Mouse (Mus musculus): ENCODE results near the gene Samd4b. TPM values are rescaled to one million over a fixed set of nuclear protein-coding genes. Genes with fewer than 3 reads are reported as not detected.

The Samd4b gene
- total RNA-seq, 2 experiments from 2014 or later, result 13.0 to 13.1 TPM

DNA sequence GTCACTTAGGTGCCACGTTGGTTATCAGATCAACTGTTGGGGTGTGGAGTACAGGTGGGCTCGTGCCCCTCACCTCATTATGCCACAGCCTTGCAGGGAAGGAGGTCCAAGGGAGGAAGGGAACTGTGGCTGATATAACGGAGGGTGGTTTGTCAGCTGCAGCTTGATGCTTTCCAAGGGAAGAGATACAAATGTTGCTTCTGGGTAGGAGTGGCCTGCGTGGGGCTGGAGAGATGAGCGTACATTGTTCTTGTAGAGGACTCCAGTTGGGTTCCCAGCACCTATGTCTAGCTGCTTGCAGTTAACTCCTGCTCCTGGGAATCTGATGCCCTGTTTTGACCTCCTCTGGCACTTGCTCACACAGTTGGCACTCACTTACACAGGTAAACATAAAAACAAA, 5.2 kb upstream of the Samd4b start:
- intact Hi-C loops (cut with DNase I), result loop anchor here (5.0 to 10.0 kb wide), 2 partner anchors 111 to 122 kb away; no protein-coding TSS in a partner anchor
- no peak overlapping the region for H3K27ac ChIP-seq
- H3K4me3 ChIP-seq, result no peak overlapping the region
- TF ChIP-seq CTCF (IDR thresholded peaks at IDR 0.05), result no peak
- no peak for DNase-seq

- intact Hi-C loops (cut with DNase I), result loop anchor here (1.0 to 10.0 kb wide), 4 partner anchors 33 to 155 kb away; no protein-coding TSS in a partner anchor
- no peak overlapping the region for H3K27ac ChIP-seq
- H3K4me3 ChIP-seq, result no peak overlapping the region
- DNase-seq, result peak; percentile 55
- TF ChIP-seq CTCF (IDR thresholded peaks at IDR 0.05), result peak; percentile 74
Measured at GRCm38 (mm10) chr7:28601668-28602067, 3.7 kb upstream of the Samd4b start.

DNA sequence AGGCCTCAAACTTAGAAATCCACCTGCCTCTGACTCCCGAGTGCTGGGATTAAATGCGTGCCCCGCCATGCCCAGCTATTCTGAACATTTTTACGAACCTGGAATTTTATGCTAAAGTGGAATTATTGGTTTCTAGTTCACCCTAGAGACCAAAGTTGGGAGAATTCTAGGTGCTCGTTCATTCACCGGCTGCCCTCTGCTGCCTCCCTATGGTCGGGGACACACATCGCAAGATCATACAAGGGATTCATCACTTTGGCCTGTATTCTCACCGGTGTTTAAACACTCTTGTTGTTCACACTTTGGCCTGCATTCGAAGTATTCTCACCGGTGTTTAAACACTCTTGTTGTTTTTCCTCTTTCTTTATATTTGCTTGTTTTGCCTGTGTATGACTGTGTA, 3.1 kb upstream of the Samd4b start:
- Histone ChIP-seq H3K27ac (no peak overlapping the region), H3K4me3 (no peak overlapping the region)
- peak; percentile 89 for TF ChIP-seq CTCF (IDR thresholded peaks at IDR 0.05)
- intact Hi-C loops (cut with DNase I), result loop anchor here (1.0 to 10.0 kb wide), 4 partner anchors 33 to 155 kb away; no protein-coding TSS in a partner anchor
- DNase-seq, result peak; percentile 71

- Histone ChIP-seq H3K4me3 (no peak overlapping the region), H3K27ac (no peak overlapping the region)
- DNase-seq, result no peak
- intact Hi-C loops (cut with DNase I), result loop anchor here (5.0 kb wide), 1 partner anchor 638 kb away; the partner anchor contains the start of gene Yif1b
- TF ChIP-seq CTCF (IDR thresholded peaks at IDR 0.05), result no peak
Measured at GRCm38 (mm10) chr7:28598951-28599350, 1.0 kb upstream of the Samd4b start.

GRCm38 (mm10) chr7:28597277-28597570, 720 bp downstream of the Samd4b start:
- intact Hi-C loops (cut with DNase I), result loop anchor here (5.0 kb wide), 1 partner anchor 640 kb away; the partner anchor contains the start of gene Yif1b
- peak overlapping the region; percentile 83 for H3K4me3 ChIP-seq
- peak overlapping the region; percentile 72 for H3K27ac ChIP-seq
- no peak for TF ChIP-seq CTCF (IDR thresholded peaks at IDR 0.05)
- DNase-seq, result no peak

DNA sequence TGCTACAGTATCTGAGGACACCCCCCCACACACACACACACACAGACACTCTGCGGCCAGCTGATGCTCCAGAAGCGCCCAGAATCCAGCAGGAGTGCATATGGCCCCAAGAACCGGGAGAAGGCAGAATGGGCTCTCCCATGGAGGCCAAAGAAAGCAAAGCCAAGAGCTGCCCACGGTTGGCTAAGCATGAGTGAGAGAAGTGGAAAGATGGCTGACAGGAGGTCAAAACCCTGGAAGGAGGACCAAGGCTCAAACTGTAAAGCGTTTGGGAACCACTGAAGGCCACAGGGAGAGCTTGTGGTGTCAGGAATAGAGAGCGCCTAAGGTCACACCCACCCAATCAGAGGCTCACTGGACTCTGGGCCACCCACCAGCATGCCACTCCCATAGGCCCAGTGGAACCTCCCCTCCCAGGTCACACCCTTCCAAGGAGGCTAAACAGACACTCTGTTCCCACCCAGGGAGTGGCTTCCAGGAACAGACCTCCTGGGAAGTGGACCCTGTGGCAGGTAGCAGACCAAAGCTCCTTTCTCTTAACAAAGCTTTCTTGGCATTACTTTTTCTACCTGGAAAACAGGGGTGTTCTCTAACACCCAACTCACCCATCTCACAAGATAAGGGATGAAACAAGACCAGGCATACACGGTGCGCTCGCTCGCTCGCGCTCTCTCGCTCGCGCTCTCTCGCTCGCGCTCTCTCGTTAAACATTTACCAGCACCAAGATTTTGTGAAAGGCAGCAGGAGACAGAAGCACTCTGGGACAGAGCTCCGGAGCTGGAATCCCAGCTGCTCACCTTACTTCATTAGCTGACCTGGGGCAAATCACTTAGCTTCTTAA, 1.3 kb downstream of the Samd4b start:
- intact Hi-C loops (cut with DNase I), result loop anchor here (5.0 kb wide), 1 partner anchor 641 kb away; the partner anchor contains the start of gene Yif1b
- Histone ChIP-seq H3K4me3 (peak overlapping the region; percentile 83), H3K27ac (peak overlapping the region; percentile 72)
- peak; percentile 46 for DNase-seq
- no peak for TF ChIP-seq CTCF (IDR thresholded peaks at IDR 0.05)

GRCm38 (mm10) chr7:28595751-28596435, 2.1 kb downstream of the Samd4b start:
- no peak overlapping the region for H3K4me3 ChIP-seq
- H3K27ac ChIP-seq, result peak overlapping the region; percentile 43; the same call in 1 of the 2 replicates
- intact Hi-C loops (cut with DNase I), result loop anchor here (5.0 kb wide), 1 partner anchor 641 kb away; the partner anchor contains the start of gene Yif1b
- no peak for DNase-seq
- TF ChIP-seq CTCF (IDR thresholded peaks at IDR 0.05), result no peak

DNA sequence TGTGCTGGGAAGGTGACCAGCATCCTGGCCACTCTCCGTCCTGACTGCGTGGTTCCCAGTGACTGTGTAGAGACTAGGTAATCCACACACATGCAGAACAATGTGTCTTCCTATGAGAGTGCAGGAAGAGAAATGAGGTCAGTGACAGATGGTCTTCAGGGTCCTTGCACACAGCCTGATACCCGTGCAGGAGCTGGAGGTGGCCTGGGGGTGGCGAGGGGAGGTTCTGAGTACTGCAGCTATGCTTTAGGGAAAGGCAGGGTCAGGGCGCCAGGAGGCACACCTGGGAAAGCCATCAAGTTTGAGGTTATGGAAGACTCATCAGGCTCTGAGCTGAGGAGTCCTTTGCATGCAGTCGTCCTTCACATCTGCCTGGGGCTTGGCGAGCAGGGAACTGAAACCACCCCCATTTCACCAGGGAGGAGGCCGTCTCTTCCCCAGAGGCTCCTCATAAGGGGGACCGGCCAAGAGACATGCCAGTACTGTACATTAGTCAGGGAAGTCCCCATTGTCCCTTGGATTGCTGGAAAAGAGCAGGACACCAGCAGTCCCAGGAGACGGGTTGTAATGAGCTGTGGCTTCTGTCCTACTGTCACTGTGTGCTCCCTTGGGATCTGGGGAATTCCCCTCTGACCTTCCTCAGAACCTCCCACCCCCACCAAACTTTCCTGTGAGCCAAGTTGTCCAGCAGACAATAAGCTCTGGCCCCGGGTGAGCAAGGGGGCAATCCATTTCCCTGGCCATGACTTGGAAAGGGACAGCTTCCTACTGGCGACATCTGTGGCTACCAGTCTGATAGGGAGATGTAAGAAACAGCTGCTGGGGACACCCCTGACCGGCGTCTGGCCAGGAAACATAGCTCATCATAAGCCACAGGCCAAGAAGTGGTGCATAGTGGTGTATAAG, 4.5 kb downstream of the Samd4b start:
- Histone ChIP-seq H3K4me3 (peak overlapping the region; percentile 16), H3K27ac (peak overlapping the region; percentile 28)
- DNase-seq, result peak; percentile 64
- no peak for TF ChIP-seq CTCF (IDR thresholded peaks at IDR 0.05)
- intact Hi-C loops (cut with DNase I), result no loop called here

GRCm38 (mm10) chr7:28591862-28592261, 6.1 kb downstream of the Samd4b start:
- Histone ChIP-seq H3K4me3 (no peak overlapping the region), H3K27ac (no peak overlapping the region; the same call in 1 of the 2 replicates)
- TF ChIP-seq CTCF (IDR thresholded peaks at IDR 0.05), result no peak
- no peak for DNase-seq
- intact Hi-C loops (cut with DNase I), result no loop called here

- TF ChIP-seq CTCF (IDR thresholded peaks at IDR 0.05), result no peak
- H3K27ac ChIP-seq, result peak overlapping the region; percentile 50
- DNase-seq, result no peak
- H3K4me3 ChIP-seq, result no peak overlapping the region
- intact Hi-C loops (cut with DNase I), result no loop called here
Measured at GRCm38 (mm10) chr7:28587644-28588043, 10.3 kb downstream of the Samd4b start.

DNA sequence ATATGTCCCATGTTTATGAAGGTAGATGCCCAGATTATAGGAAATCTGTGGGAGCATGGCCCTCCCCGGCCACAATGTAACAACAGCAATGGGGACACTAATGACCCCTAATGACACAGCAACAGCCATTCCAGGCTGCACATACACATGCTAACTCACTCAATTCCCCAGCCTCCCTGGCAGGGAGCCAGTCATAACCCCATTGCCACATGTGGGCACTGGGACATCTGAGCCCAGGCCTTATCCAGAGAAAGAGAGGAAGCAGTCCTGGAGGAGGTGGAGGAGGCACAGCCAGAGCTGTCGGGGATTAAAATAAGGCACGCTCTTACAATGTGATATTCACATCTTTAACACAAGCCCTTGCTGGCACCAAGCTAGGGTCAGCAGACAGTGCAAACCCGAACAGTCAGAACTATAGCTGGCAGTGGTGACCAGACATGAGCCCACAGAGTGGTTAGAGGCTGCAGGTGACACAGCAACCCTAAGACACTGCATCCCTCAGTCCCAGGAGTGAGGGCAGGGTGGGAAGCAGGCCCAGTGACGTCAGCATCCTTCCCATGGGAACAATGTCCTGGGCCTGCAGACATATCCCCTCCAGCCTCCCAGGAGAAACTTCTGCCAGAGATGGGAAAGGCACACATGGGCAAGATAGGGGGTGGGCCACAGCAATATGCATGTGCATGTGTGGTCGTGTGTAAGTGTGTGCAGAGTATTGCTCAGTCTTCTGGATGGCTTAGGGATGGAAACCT, 11.1 kb downstream of the Samd4b start:
- intact Hi-C loops (cut with DNase I), result no loop called here
- peak overlapping the region; percentile 50 for H3K27ac ChIP-seq
- no peak overlapping the region for H3K4me3 ChIP-seq
- DNase-seq, result peak; percentile 58
- no peak for TF ChIP-seq CTCF (IDR thresholded peaks at IDR 0.05)
